Mouse (Mus musculus) ZHBTc4 (cell line): ENCODE data around the gene Tmem79.
"Not testable (repeated sequence)": the region's sequence is repeated elsewhere in the genome, so short reads cannot be mapped to it uniquely, and the experiment has no call there.

Source experiments
- DNase-seq: peaks from one replicate; pipeline ENCODE4 v3.0.0-alpha.2; 2011; ENCODE audit warnings: low read depth, low spot score

The Tmem79 gene

GRCm38 (mm10) chr3:88336058-88337013 is at the start of gene Tmem79, which contains the start of gene Smg5:
TSS of gene Tmem79 (minus strand) at chr3:88336148.
TSS of gene Smg5 (plus strand) at chr3:88336260.
- peak; percentile 98 for DNase-seq

- DNase-seq = no peak
These were observed 48.4 kb upstream of the Tmem79 start, which contains the start of gene Bglap for GRCm38 (mm10) chr3:88384364-88384763. TSS of gene Bglap (minus strand) at chr3:88384464.

GRCm38 (mm10) chr3:88382383-88382782 is 46.4 kb upstream of the Tmem79 start:
- DNase-seq = not testable (repeated sequence)

DNA sequence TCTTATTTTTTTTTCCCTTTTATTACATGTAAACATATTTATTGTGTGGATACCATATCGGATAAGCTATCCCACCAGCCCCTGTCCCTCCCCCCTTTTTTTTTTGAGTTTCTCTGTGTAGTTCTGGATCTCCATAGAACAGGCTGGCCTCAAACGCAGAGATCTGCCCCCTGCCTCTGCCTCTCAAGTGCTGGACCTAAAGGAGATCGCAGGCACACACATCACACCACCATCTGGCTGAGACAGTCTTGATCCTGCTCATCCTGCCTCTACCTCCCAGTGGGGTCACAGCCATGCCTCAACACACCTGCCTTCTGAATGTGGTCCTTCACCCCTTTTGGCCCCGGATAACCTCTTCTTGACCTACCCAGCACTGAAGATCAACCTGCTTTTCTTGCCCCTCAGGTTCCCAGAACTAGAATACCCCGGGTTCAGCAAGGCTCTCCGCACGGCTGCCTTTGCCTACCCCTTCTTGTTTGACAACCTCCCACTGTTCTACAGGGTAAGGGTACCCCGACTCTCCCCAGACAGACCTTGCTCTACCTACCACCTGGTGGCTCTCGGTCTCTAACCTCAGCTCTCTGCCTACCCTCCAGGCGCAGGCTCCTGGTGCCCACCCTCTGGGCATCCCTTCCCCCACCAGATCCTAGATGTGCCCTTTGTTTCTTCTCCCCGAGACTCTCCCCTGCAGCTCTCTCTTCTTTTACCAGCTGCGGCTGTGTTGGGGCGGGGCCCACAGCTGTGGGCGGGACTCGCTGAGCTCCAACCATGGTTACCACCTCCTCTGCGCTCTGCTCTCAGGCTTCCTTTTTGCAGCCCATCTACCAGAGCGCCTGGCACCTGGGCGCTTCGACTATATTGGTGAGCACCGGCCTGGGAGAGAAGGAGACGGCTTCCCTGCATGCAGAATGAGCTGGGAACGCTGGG is 45.7 kb upstream of the Tmem79 start:
- DNase-seq = peak; percentile 74

- not testable (repeated sequence) for DNase-seq
These were observed 42.7 kb upstream of the Tmem79 start, which contains the start of gene Bglap2 for GRCm38 (mm10) chr3:88378599-88378998. TSS of gene Bglap2 (minus strand) at chr3:88378699.

DNA sequence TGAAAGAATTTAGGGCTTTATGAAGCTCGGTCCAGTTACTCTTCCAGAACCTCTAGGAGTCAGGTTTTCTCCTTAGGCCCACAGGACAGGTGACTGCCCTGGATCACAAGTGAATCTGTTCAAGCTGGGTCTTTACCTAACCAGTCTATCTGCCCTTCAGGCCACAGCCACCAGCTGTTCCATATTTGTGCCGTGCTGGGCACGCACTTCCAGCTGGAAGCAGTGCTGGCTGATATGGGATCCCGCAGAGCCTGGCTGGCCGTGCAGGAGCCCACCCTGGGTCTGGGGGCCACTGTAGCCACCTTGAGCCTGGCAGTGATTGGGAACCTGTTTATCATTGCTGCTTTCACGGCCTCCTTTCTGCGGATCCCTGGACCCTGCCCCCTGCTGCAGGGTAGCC is 40.7 kb upstream of the Tmem79 start:
- not testable (repeated sequence) for DNase-seq

GRCm38 (mm10) chr3:88375750-88376626 is 40.0 kb upstream of the Tmem79 start:
- peak; percentile 79 for DNase-seq

DNA sequence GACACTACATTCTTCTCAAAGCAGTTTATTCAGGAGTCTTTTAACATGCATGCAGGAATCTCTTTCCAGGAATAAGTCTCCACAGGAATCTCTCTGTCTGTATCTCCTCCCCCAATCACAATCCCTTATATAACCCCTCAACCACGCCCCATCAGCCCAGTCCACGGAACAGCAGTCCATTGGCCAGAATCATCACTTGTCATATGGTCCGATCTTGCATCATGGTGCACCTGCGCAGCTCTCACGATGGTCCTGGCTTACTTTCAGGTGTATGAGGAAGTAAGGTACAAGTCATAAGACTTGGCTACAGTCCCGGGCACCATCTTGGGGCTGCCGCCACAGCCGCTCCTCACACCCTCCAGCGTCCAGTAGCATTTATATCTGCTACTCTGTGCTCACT is 36.7 kb upstream of the Tmem79 start, which contains the start of gene Bglap3:
Bglap3 (minus strand) TSS at position 101 of the 400 bp plus-strand sequence.
- not testable (repeated sequence) for DNase-seq

GRCm38 (mm10) chr3:88368511-88368910 is 32.6 kb upstream of the Tmem79 start:
- DNase-seq = not testable (repeated sequence)

- DNase-seq = not testable (repeated sequence)
These were observed 31.6 kb upstream of the Tmem79 start for GRCm38 (mm10) chr3:88367517-88367916.

- DNase-seq = peak; percentile 63
These were observed 31.0 kb upstream of the Tmem79 start for GRCm38 (mm10) chr3:88366830-88367428.

DNA sequence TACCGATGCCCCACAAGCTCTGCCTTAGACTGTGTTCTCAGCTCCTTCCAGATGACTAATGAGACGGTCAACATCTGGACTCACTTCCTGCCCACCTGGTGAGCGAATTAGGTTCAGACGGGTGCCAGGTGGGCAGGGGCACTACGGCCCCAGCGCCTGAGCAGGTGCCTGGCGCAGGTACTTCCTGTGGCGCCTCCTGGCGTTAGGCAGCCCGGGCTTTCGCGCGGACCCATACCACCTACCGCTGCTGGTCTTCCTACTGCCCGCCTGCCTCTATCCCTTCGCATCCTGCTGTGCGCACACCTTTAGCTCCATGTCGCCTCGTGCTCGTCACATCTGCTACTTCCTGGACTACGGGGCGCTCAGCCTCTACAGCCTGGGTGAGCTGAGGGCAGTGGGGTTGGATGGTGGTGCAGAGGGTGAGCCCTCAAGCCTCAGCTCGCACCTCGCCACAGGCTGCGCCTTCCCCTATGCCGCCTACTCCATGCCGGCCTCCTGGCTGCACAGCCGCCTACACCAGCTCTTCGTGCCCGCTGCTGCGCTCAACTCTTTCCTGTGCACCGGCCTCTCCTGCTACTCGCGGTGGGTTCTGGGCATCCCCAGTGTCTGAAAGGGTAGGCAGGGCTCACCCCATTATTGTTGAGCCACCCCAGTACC is 29.9 kb upstream of the Tmem79 start:
- peak; percentile 49 for DNase-seq

- peak; percentile 94 for DNase-seq
These were observed 28.4 kb upstream of the Tmem79 start, which contains the start of gene Paqr6 for GRCm38 (mm10) chr3:88364337-88364736. TSS of gene Paqr6 (plus strand) at chr3:88364584.

DNA sequence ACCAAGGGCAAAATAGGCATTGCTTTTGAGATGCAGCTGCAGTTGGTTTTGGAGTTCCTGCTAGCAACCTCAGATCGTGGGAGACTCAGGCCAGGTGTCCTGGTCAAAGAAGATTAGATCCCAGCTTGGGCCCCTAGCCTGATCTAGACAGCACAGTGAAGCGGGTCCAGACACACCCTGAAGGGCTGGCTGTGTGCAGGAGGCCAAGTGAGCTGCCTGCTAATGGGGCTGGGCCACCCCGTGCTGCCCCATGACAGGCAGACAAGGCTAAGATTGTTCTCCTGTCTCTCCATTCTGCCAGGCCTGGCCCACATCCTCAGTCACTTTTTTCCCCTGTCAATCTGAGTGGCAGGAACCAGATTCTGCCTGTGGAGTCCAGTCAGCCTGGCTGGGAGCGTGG is 27.8 kb upstream of the Tmem79 start:
- no peak for DNase-seq

- DNase-seq = no peak
These were observed 25.8 kb upstream of the Tmem79 start for GRCm38 (mm10) chr3:88361612-88362313.

DNA sequence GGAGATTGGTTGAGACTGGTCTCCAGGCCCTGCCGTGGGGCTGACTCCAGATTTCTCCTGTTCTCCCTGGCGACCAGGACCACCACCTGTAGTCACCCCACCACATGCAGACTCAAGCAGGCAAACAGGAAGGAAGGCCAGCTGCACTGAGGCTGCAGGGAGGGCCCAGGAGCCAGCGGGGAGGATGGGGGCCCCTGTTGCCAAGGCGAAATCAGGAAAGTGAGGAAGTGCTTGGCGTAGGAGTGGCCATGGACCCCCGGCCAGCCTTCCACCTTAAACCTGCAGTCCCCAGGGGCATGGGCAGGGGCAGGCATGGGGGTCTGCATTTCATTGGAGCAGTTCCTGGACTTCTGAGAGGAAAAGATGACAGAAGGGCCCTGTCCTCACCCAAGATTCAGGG is 25.1 kb upstream of the Tmem79 start:
- no peak for DNase-seq

DNA sequence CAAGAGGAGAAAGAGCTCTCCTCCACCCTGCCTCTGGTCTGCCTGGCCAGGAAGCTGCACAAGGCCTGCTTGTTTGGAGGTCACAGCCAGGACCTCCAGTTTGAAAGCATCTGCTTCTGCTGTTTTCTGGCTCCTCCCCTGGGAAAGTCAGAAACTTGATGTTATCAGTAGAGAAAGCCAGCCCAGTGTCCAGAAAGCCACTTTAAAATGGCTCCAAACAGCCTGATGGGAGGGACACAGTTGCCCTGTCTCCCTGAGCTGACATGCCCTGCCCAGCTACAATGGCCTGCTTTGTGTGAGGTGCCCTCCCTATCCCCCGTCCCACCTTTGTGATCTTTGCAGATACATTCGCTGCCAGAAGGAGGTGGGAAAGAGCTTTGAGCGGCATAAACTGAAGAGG is 24.0 kb upstream of the Tmem79 start:
- no peak for DNase-seq

DNA sequence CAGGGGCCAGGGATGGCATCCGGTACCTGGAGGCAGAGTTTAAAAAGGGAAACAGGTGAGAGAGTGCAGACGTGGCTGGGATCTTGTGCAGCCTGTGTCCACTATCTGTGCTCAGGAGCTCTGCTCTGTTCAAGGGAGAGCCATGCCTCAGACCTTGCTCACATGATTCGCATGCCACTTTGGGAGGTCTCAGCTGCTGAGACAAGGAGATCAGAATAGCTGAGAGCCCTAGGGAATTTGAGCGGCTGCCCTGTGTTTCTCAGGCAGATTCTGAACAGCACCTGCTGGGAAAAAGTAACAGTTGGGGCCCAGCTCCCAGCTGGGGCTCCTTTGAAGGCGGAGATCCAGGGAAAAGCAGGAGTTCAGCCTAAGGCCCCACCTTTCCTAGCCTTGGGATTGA is 23.6 kb upstream of the Tmem79 start:
- no peak for DNase-seq
